Mouse (Mus musculus) liver, adult 2 months (tissue): ENCODE results near the gene Rcbtb2.

Experiments
- CTCF ChIP-seq: fragments of 200-500 bp; IDR thresholded peaks from 2 replicates; pipeline ENCODE4 v1.5.1; 2011; ENCODE audit warnings: low read depth, low read length, control low read depth
- POLR2A ChIP-seq: fragments of 200-500 bp; IDR thresholded peaks from 2 replicates; pipeline ENCODE4 v1.6.1; 2011; ENCODE audit warnings: low read length, control low read depth; ENCODE audit not compliant: insufficient read depth; ENCODE audit errors: extremely low read depth

GRCm38 (mm10) chr14:73226346-73226745 is 103.5 kb downstream of the Rcbtb2 start:
- TF ChIP-seq CTCF (no peak), POLR2A (no peak)
